Mouse (Mus musculus) megakaryocyte-erythroid progenitor cell, adult 5-6 weeks (primary cell): ENCODE measurements around the gene Crtc1. TPM values are rescaled to one million over a fixed set of nuclear protein-coding genes. Genes with fewer than 3 reads are reported as not detected.
A peak's percentile ranks its signal among the peaks of the same experiment; 100 is the strongest.

ENCODE experiments used
- ATAC-seq: replicated peaks from 2 replicates; pipeline ENCODE4 v1.8.0; 2016; ENCODE audit warnings: mild to moderate bottlenecking, inconsistent platforms; ENCODE audit not compliant: severe bottlenecking, poor library complexity, low FRiP score, low TSS enrichment
- total RNA-seq, 2 experiments: library from RNA; stranded (forward) in 1 of 2; stranded (reverse) in 1 of 2; fragments of 200-1000, 215-1000 nt in 1 of 2; fragments of >200 nt in 1 of 2; fragmentation: Nextera tagmentation in 1 of 2; gene quantifications; 2 replicates each; pipeline ENCODE4 v1.2.3; 2014 to 2017

Gene Crtc1
- total RNA-seq, 2 experiments from 2014 or later = 1.3 to 15.6 TPM

DNA sequence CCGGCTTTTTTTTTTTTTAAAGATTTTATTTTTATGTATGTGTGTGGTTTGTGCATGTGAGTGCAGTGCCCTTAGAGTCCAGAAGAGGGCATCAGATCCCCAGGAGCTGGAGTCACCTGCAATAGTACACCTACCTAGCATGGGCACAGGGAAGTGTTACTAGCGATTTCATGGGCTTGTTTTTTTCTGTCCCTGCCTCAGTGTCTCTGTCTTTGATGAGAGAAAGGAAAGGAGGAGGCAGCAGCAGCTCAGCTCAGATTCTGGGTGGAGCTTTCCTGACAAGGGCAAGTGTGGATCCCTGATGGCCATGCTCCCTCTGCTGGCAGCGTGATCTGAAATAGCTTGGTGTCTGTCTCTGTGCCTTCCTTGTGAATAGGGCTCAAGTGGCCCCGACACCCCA lies 78.6 kb downstream of the Crtc1 start:
- ATAC-seq = peak; percentile 67; the same call in 1 of the 2 replicates

DNA sequence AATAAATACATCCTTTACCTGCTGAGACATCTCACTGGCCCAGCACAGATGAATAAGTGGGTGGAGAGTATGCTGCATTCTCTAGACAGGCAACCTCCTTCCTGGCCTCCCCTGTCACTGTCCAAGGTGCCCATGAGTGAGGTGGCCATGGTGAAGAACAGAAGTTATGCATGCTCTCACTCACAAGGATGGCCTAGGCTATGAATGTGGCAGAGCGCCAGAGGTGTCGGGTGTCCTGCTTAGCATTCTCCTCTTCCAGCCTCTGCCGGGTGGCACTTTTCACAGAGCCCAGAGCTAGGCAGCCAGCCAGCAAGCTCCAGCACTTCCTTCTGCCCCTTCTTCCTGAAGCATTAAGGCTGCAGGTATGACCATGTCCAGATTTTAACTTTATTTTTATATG lies 80.0 kb downstream of the Crtc1 start:
- no peak for ATAC-seq

DNA sequence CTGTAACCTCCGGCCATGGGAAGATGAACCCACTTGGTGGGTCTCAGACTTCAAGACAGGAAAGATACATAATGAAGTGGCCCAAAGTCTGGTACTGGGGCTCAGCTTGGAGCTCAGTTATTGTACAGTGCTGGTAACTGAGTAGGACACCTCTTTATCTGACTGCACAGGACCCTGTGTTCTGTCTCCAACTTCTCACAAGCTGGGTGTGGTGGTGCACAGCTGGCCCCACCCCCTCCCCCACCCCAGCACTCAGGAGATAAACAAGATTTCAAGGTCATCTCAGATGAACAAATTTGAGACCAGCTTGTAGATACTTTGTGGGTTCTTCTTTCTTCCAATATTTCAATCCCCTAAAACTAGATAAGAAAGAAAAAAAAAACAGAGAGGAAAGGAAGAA lies 83.3 kb downstream of the Crtc1 start:
- peak; percentile 61 for ATAC-seq

DNA sequence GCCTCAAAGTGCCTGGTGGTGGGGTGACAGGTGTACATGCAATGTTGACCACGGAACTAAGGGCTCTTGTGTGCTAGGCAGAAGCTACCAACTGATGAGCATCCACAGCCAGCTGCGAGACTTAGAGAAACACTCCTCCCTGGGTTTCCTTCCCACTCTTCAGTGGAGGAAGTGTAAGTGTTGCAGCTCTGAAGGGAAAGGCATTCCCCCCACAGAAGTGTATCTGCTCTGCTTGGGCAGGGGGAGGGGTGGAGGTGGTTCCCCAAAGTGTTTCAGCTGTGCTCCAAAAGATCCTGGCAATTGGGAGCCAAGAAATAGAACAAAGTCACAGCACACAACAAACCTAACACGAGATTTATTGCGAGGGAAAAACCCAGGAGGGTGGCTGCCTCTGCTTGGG lies 85.4 kb downstream of the Crtc1 start:
- ATAC-seq = no peak

DNA sequence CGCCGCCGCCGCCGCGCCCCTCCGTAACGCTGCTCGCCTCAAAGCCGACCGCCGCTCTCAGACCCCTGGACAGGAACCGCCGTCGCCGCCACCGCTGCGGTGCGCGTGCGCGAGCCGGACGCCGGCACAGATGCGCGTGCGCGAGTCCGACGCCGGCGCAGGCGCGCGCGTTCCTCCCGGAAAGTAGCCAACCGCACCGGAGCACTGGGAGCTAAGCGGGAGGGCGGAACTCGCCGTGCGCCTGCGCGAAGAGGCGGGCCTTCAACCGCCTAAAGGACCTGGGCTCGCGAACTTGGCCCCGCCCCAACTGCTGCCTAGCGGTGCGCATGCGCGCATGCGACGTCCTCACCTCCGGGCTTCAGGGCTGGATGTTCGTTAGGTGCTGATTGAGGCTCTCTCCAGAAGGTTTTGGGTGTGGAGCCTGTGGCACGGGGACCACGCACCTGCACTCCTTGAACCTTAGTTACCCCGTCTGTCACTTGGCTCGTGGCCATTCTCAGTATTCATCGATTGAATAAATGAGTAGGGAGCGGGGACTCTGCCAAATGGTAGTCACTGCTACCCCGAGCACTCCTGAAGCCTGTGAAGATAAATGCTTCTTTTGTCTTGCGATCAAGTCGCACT lies 86.1 kb downstream of the Crtc1 start, which contains the start of gene Upf1:
Gene Upf1, minus strand, starts transcription at position 85 of the 624 bp plus-strand sequence.
- ATAC-seq = peak; percentile 75

DNA sequence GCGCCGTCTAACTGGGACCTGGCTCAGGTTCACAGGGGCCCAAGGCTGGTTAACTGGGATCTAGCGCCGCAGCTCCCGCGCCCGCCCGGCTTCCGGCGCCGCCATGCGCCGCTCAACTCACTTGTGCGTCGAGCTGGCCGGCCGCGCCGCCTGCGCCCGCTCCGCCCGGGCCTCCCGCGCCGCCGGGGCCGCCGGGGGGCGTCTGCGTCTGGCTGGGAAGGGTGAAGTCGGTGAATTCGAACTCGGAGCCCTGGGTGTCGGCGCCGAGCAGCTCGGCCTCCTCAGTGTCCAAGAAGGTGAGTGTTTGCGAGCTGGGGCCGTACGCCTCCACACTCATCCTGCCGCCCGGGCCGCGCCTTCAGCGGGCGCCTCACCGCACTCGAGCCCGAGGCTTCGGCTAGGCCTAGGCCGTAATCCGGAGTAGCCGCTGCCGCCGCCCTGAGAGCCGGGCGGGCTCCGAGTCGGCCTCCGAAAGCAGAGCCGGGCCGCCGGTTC lies 86.7 kb downstream of the Crtc1 start:
- ATAC-seq = no peak

DNA sequence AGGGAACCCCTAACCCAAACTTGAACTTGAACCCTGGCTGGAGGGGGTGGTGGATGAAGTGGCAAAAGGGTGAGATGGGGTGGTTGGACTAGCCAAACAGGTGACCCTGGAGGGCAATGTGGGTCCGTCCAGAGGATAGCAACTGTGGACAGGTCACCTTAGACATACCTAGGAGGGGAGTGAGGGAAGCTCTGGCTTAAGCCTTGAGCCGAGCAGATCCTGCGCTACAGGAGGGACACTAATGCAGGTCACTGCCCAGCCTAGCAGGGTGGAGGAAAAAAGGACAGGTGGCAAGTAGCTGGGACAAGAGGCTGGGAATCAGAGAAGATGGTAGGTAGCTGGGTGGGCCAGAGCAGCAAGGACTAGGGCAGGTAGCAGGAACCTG lies 87.4 kb downstream of the Crtc1 start:
- ATAC-seq = no peak

DNA sequence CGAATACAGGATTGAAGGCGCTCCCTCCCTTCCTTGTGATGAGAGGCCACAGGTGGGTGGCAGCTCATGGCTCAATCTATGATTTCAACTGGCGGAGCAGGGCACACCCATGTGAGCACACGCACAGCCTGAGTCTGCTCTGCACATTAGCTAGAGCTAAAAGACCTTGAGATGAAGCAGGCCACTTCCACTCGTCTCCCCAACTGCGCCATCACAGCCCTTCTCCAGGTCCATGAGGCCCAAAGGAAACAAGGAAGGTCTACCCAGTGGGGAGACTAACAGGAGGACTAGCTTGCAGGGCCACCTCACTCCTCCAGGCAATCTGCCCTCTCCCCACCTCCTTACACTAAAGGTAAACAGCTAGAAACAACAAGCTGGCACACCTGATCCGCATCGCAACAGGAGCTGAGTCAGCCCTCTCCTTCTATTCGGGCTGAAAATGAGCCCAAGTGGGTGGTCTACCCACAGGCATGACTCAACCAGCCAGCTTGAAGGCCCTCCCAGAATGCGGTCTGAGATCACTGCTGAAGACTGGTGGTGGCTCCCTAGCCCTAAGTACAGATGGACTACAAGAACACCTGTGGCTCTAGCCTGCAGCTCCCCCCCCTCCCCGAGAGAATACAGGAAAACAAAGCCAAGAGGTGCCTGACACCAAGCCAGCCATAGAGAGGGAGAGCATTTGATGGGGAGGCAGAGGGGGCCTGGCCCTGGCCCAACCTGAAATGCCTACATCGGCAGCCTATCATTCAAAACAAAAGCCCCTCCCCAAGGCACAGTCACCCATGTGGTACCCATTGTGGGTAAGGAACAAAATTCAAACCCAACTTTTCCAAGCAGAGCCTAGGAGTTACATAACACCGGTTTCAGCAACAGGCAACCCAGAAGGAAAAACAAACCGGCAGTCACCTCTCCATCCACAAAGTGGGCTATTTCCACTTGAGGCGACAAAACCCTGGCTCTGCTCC lies 88.1 kb downstream of the Crtc1 start:
- no peak for ATAC-seq

DNA sequence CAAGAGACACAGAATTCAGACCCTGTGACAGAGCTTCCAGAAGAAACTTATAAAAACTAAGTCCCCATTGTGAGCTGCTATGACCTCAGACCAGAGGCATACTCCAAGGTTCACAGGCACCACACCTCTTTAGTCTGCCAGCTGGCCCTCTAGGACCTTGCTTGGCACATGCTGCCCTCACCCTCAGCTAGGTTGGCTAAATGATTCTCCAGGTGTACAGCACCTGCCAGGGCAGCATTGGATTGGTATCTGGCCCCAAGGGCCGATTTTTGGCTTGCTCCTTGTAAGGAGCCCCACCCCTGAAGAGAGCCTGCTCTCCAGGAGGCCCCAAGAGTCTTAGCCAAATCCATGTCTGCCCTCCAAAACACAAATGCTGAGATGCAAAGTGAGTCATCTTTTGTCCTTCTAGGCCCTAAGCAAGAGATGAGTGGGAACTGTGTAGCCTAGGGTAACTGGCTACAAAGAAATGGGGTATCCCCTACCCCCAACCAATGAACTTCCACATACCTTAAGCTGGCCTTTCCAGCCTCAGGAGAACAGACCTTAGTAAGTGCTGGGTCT lies 91.4 kb downstream of the Crtc1 start:
- ATAC-seq = no peak

DNA sequence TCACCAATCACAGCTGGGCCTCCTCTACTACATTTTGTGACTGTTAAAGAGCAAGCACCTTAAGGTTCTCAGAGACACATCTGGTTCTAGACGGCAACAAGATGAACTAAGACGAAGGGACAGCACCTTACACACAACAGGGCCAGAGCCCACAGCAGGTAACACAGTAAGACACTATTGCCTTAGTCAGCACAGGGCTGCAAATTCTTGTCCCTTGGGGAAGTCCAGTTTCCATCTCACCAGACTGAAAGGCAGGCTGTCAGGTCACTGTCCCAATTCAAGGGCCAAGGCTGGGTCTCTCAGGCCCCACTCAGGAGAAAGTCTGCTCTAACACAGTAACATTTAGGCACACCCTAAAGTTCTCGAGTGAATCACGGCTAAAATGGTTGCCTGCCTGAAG lies 91.9 kb downstream of the Crtc1 start:
- ATAC-seq = no peak

DNA sequence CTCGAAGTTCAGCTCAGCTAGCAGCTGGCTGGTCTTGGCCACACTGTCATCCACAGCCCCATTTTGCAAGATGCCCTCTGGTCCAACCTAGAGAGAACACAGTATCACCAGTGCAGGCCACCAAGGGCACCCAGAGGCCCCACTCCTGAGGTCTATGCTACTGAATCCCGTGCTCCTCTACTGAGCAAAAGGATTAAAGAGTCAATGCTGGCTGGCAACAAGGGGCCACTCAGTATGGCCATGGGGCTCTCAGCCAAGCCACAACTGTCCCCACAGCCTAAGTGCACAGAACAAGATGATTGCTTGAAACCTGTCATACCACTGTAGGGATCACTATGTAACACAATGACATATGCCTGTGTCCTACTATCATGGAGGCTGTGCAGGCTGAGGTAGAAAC lies 95.1 kb downstream of the Crtc1 start:
- no peak for ATAC-seq

DNA sequence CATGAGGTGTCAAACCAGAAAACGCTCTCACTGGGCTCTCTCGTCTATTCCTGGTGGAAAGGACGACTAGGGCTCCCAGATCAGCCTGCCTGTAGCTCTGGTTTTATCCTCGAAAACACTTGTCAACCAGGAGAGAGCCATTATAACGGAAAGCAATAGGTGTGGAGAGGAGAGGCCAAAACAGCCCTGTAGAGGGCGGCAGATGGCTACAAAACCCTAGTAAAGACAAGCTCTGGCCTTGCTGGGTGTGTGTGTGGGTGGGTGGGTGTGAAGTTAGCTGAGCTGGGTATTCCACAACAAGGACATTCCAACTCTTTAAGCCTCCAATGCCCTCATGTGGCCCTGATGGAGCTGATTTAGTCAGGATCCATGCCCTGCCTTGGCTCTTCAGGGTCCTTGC lies 95.7 kb downstream of the Crtc1 start:
- ATAC-seq = 0 out of 2 replicates have a peak, but pooled peaks have one; percentile 33

DNA sequence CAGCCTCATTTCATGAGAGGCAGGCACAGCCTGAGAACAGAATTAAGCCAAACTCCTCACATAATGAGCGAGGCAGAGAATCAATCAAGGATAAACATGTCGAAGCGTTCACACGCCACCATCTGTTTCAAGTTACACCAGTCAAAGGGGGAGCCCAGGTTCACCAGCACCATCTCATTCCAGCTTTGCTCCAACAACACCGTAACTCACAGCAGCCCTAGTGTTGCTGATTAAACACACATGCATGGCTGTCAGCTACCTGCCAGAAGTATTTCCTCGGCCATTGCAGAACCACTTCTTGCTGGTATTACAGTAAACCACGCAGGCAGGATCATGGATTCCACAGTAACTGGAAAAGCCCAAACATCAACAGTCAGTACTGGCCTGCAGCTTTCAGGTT lies 96.3 kb downstream of the Crtc1 start:
- no peak for ATAC-seq

DNA sequence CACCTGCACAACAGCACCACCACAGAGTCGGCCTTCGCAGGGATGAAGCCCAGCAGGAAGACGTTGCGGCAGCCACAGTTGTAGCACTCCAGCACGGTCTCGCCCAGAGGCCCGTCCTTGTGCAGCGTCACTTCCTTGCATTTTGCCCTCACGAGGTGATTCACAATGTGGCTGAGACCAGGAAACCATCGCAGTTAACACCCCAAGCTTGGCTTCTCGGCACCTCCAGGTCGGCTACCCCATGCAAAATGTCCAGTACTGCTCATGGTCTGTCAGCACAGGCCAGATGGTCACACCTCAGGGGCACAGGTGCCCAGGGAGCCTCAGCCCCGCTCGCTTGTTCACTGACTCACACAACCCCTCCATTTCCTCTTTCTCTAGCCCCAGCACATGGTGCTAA lies 97.4 kb downstream of the Crtc1 start:
- no peak for ATAC-seq

DNA sequence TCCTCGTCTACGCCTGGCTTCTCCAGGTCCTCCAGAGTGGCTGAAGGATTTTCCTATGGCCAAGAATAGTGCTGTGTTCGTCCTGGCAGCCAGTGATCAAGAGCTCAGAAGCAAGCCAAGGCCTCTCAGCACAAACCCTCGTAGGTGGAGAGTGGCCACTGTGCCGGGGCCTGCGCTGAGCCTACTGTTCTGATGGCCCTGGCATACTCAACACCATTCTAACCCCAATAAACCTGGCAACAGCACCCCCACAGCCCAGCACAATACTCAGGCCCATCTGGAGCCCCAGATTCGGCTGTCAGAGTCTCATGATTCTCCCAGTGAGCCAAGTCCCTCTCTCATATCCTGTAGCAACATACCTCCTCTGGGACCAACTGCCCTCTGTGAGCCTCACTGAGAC lies 98.7 kb downstream of the Crtc1 start:
- ATAC-seq = no peak

DNA sequence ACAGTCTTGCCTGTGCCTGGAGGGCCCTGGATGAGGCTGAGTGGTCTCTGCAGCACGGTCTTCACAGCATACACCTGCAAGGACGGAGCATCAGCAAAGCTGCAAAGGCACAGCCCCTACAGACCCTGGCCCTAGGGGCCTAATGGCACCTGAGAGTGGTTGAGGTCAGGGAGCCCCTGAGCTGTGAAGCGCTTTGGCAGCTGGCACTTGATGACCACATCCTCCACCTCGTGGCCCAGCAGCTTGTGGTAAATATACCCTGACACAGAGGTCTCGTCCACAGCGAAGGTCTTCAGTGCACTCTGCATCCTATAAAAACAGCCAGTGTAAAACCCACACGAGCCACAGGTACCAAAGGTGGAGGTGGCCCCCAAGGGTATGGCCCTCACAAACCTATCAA lies 100.4 kb downstream of the Crtc1 start:
- ATAC-seq = no peak

DNA sequence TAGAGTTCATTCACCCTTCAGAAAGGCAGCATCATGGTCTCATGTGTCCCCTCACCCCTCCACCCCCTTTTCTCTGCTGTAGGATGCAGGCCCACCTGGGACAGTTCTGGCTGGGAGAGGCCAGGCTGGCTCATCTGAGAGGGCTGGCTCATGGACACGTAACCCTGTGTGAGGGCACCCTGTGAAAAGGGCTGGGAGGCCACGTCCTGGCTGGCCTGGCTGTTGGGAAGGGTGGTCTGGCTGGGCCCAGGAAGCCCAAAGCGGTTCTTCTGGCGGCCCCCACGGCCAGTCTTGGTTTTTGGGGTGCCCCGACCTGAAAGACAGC lies 106.5 kb downstream of the Crtc1 start:
- ATAC-seq = no peak
